Mouse (Mus musculus) hindbrain, embryonic 15.5 days (tissue): Measurements from ENCODE around the gene Marc2. TPM values are rescaled to one million over a fixed set of nuclear protein-coding genes. Genes with fewer than 3 reads are reported as not detected.

ENCODE experiments used
- ATAC-seq: fragments of 200-750 bp; cut with Nextera tagmentation; 2 replicates; pipeline ENCODE4 v1.8.0; 2017; ENCODE audit warnings: low read depth, moderate number of reproducible peaks, moderate TSS enrichment; ENCODE audit not compliant: low FRiP score
- H3K27ac ChIP-seq: fragments of 300-500 bp; sonication (generic); replicated peaks from 2 replicates; pipeline ENCODE4 v1.5.1; 2015; ENCODE audit warnings: mild to moderate bottlenecking, inconsistent platforms
- H3K27me3 ChIP-seq: fragments of 300-500 bp; sonication (generic); 2 replicates; pipeline ENCODE4 v1.6.1; 2015; ENCODE audit warnings: control low read depth, inconsistent platforms
- H3K36me3 ChIP-seq: fragments of 300-500 bp; sonication (generic); 2 replicates; pipeline ENCODE4 v1.6.1; 2015; ENCODE audit warnings: control low read depth, inconsistent platforms
- H3K4me1 ChIP-seq: fragments of 300-500 bp; sonication (generic); replicated peaks from 2 replicates; pipeline ENCODE4 v1.6.1; 2015; ENCODE audit warnings: control low read depth, inconsistent platforms
- H3K4me2 ChIP-seq: fragments of 300-500 bp; sonication (generic); 2 replicates; pipeline ENCODE4 v1.6.1; 2015; ENCODE audit warnings: moderate library complexity, mild to moderate bottlenecking, inconsistent platforms
- H3K4me3 ChIP-seq: fragments of 300-500 bp; sonication (generic); 2 replicates; pipeline ENCODE4 v1.5.1; 2015; ENCODE audit warnings: mild to moderate bottlenecking, inconsistent platforms
- H3K9ac ChIP-seq: fragments of 300-500 bp; sonication (generic); 2 replicates; pipeline ENCODE4 v1.6.1; 2015; ENCODE audit warnings: inconsistent platforms
- H3K9me3 ChIP-seq: fragments of 300-500 bp; sonication (generic); 2 replicates; pipeline ENCODE4 v1.6.1; 2016; ENCODE audit warnings: control low read depth, inconsistent platforms
- WGBS: fragments of 180-500 bp; shearing (Covaris S2); methylation state at CpG from one replicate; pipeline ENCODE4 v1.1.7; 2015; 5-methylcytosine and 5-hydroxymethylcytosine counted together
- polyA plus RNA-seq: library from polyadenylated mRNA; unstranded; fragments of >200 nt; fragmentation: Nextera tagmentation; extraction: Ambion mirVana; gene quantifications from 2 replicates; pipeline ENCODE4 v1.2.1, GENCODE M21; 2015

The Marc2 gene
- polyA plus RNA-seq, 1 experiment from 2014 or later = 114 TPM

GRCm38 (mm10) chr1:184871506-184871905, 25.3 kb upstream of the Marc2 start:
- Histone ChIP-seq H3K36me3 (no peaks in the 10 kb centered on the region), H3K27me3 (no peaks in the 10 kb centered on the region), H3K4me3 (no peak overlapping the region), H3K4me1 (peaks cover 3% of the 10 kb centered on the region; the same call in 1 of the 2 replicates), H3K4me2 (no peak overlapping the region), H3K27ac (no peak overlapping the region), H3K9me3 (no peaks in the 10 kb centered on the region), H3K9ac (no peak overlapping the region)
- ATAC-seq = no peak
- 71% methylated on average over 1 of the region's 1 CpGs for WGBS

GRCm38 (mm10) chr1:184870646-184871385, 24.6 kb upstream of the Marc2 start:
- ATAC-seq = no peak
- 86% methylated on average over 11 of the region's 11 CpGs for WGBS
- H3K27me3 ChIP-seq = no peaks in the 10 kb centered on the region

GRCm38 (mm10) chr1:184869939-184870565, 23.8 kb upstream of the Marc2 start:
- H3K9ac ChIP-seq = no peak overlapping the region
- no peak overlapping the region for H3K27ac ChIP-seq
- no peak overlapping the region for H3K4me3 ChIP-seq
- no peaks in the 10 kb centered on the region for H3K27me3 ChIP-seq
- 58% methylated on average over 4 of the region's 4 CpGs for WGBS
- H3K9me3 ChIP-seq = no peaks in the 10 kb centered on the region
- no peak overlapping the region for H3K4me2 ChIP-seq
- H3K4me1 ChIP-seq = peaks cover 3% of the 10 kb centered on the region; the same call in 1 of the 2 replicates
- H3K36me3 ChIP-seq = no peaks in the 10 kb centered on the region
- no peak for ATAC-seq

More at GRCm38 (mm10) chr1:184870646-184871385, 24.6 kb upstream of the Marc2 start:
- H3K4me1 ChIP-seq = peaks cover 3% of the 10 kb centered on the region; the same call in 1 of the 2 replicates
- H3K27ac ChIP-seq = no peak overlapping the region
- H3K36me3 ChIP-seq = no peaks in the 10 kb centered on the region
- H3K4me2 ChIP-seq = no peak overlapping the region
- H3K9me3 ChIP-seq = no peaks in the 10 kb centered on the region
- no peak overlapping the region for H3K4me3 ChIP-seq
- no peak overlapping the region for H3K9ac ChIP-seq

- Histone ChIP-seq H3K4me2 (no peak overlapping the region), H3K27ac (no peak overlapping the region), H3K9me3 (no peaks in the 10 kb centered on the region), H3K27me3 (no peaks in the 10 kb centered on the region), H3K4me1 (peaks cover 3% of the 10 kb centered on the region; the same call in 1 of the 2 replicates), H3K9ac (no peak overlapping the region), H3K4me3 (no peak overlapping the region), H3K36me3 (no peaks in the 10 kb centered on the region)
- WGBS = 81% methylated on average over 3 of the region's 3 CpGs
- ATAC-seq = no peak
Measured at GRCm38 (mm10) chr1:184867640-184868120, 21.4 kb upstream of the Marc2 start.

- 21% methylated on average over 7 of the region's 7 CpGs for whole genome bisulfite sequencing
- no peaks in the 10 kb centered on the region for H3K9me3 ChIP-seq
- no peak for ATAC-seq
Measured at GRCm38 (mm10) chr1:184864381-184864801, 18.1 kb upstream of the Marc2 start.

GRCm38 (mm10) chr1:184862636-184863035, 16.4 kb upstream of the Marc2 start:
- no peaks in the 10 kb centered on the region for H3K9me3 ChIP-seq
- H3K4me2 ChIP-seq = no peak overlapping the region
- no peak overlapping the region for H3K4me3 ChIP-seq
- ATAC-seq = no peak
- H3K9ac ChIP-seq = no peak overlapping the region
- no peak overlapping the region for H3K27ac ChIP-seq
- no peaks in the 10 kb centered on the region for H3K27me3 ChIP-seq
- WGBS = 87% methylated on average over 6 of the region's 6 CpGs
- H3K36me3 ChIP-seq = no peaks in the 10 kb centered on the region
- H3K4me1 ChIP-seq = no peaks in the 10 kb centered on the region

More at GRCm38 (mm10) chr1:184864381-184864801, 18.1 kb upstream of the Marc2 start:
- no peak overlapping the region for H3K4me3 ChIP-seq
- H3K27me3 ChIP-seq = no peaks in the 10 kb centered on the region
- H3K4me2 ChIP-seq = no peak overlapping the region
- no peak overlapping the region for H3K27ac ChIP-seq
- H3K9ac ChIP-seq = no peak overlapping the region
- no peaks in the 10 kb centered on the region for H3K36me3 ChIP-seq
- H3K4me1 ChIP-seq = no peaks in the 10 kb centered on the region

- H3K9me3 ChIP-seq = no peaks in the 10 kb centered on the region
- ATAC-seq = no peak
- no peaks in the 10 kb centered on the region for H3K4me1 ChIP-seq
- H3K27ac ChIP-seq = no peak overlapping the region
- WGBS = 84% methylated on average over 2 of the region's 2 CpGs
- H3K9ac ChIP-seq = no peak overlapping the region
- H3K27me3 ChIP-seq = no peaks in the 10 kb centered on the region
- H3K4me2 ChIP-seq = no peak overlapping the region
- H3K4me3 ChIP-seq = no peak overlapping the region
- H3K36me3 ChIP-seq = no peaks in the 10 kb centered on the region
Measured at GRCm38 (mm10) chr1:184861551-184861950, 15.3 kb upstream of the Marc2 start.

GRCm38 (mm10) chr1:184860276-184860675, 14.0 kb upstream of the Marc2 start:
- Histone ChIP-seq H3K9me3 (no peaks in the 10 kb centered on the region), H3K9ac (no peak overlapping the region), H3K36me3 (no peaks in the 10 kb centered on the region), H3K4me2 (no peak overlapping the region), H3K27ac (no peak overlapping the region), H3K4me1 (no peaks in the 10 kb centered on the region), H3K27me3 (no peaks in the 10 kb centered on the region), H3K4me3 (no peak overlapping the region)
- WGBS = 64% methylated on average over 3 of the region's 3 CpGs
- ATAC-seq = no peak

- no peak for ATAC-seq
- Histone ChIP-seq H3K4me2 (no peak overlapping the region), H3K36me3 (no peaks in the 10 kb centered on the region), H3K27ac (no peak overlapping the region), H3K9ac (no peak overlapping the region), H3K27me3 (no peaks in the 10 kb centered on the region), H3K4me3 (no peak overlapping the region), H3K9me3 (no peaks in the 10 kb centered on the region), H3K4me1 (no peaks in the 10 kb centered on the region)
- 75% methylated on average over 1 of the region's 1 CpGs for WGBS
Measured at GRCm38 (mm10) chr1:184858253-184858652, 12.0 kb upstream of the Marc2 start.

GRCm38 (mm10) chr1:184857216-184857615, 11.0 kb upstream of the Marc2 start:
- Histone ChIP-seq H3K27me3 (no peaks in the 10 kb centered on the region), H3K4me1 (peaks cover 4% of the 10 kb centered on the region), H3K9me3 (no peaks in the 10 kb centered on the region), H3K36me3 (no peaks in the 10 kb centered on the region), H3K9ac (no peak overlapping the region), H3K4me3 (no peak overlapping the region), H3K4me2 (no peak overlapping the region), H3K27ac (no peak overlapping the region)
- WGBS = 94% methylated on average over 9 of the region's 9 CpGs
- no peak for ATAC-seq

GRCm38 (mm10) chr1:184853922-184854321, 7.7 kb upstream of the Marc2 start:
- Histone ChIP-seq H3K4me2 (no peak overlapping the region), H3K4me1 (peaks cover 11% of the 10 kb centered on the region), H3K36me3 (no peaks in the 10 kb centered on the region), H3K9ac (no peak overlapping the region), H3K27me3 (peaks cover 4% of the 10 kb centered on the region; the same call in 1 of the 2 replicates), H3K9me3 (no peaks in the 10 kb centered on the region), H3K27ac (0 out of 2 replicates have a peak overlapping the region, but pooled peaks have one; percentile 17), H3K4me3 (no peak overlapping the region)
- WGBS = 61% methylated on average over 3 of the region's 3 CpGs
- ATAC-seq = no peak

GRCm38 (mm10) chr1:184853339-184853738, 7.1 kb upstream of the Marc2 start:
- no peak for ATAC-seq

More at GRCm38 (mm10) chr1:184853339-184853738, 7.1 kb upstream of the Marc2 start:
- Histone ChIP-seq H3K9ac (no peak overlapping the region), H3K4me2 (0 out of 2 replicates have a peak overlapping the region, but pooled peaks have one; percentile 22), H3K9me3 (no peaks in the 10 kb centered on the region), H3K27ac (0 out of 2 replicates have a peak overlapping the region, but pooled peaks have one; percentile 17), H3K27me3 (peaks cover 4% of the 10 kb centered on the region; the same call in 1 of the 2 replicates), H3K36me3 (no peaks in the 10 kb centered on the region), H3K4me3 (no peak overlapping the region), H3K4me1 (peaks cover 11% of the 10 kb centered on the region)
- 33% methylated on average over 5 of the region's 5 CpGs for WGBS
